Mouse (Mus musculus): Measurements from ENCODE around the gene Agbl1. TPM values are rescaled to one million over a fixed set of nuclear protein-coding genes. Genes with fewer than 3 reads are reported as not detected.

Gene Agbl1
- total RNA-seq, 2 experiments from 2014 or later = 0.27 to 0.46 TPM

- DNase-seq (ENCODE audit: low spot score in 2 of 2) = no peak
- intact Hi-C loops (cut with DNase I) = no loop called here
These were observed 149.8 kb downstream of the Agbl1 start for GRCm38 (mm10) chr7:76379493-76379892.

GRCm38 (mm10) chr7:76381986-76382385, 152.3 kb downstream of the Agbl1 start:
- DNase-seq (ENCODE audit: low spot score in 2 of 2) = no peak
- intact Hi-C loops (cut with DNase I) = no loop called here

GRCm38 (mm10) chr7:76389240-76389639, 159.6 kb downstream of the Agbl1 start:
- no peak for DNase-seq (ENCODE audit: low spot score in 2 of 2)
- intact Hi-C loops (cut with DNase I) = no loop called here

- DNase-seq (ENCODE audit: low spot score in 2 of 2) = no peak
- intact Hi-C loops (cut with DNase I) = loop anchor here (2.0 to 5.0 kb wide), 2 partner anchors 465 to 548 kb away; no protein-coding TSS in a partner anchor
These were observed 162.7 kb downstream of the Agbl1 start for GRCm38 (mm10) chr7:76392296-76392940.

GRCm38 (mm10) chr7:76392941-76393817, 163.5 kb downstream of the Agbl1 start:
- intact Hi-C loops (cut with DNase I) = loop anchor here (2.0 to 5.0 kb wide), 2 partner anchors 466 to 548 kb away; no protein-coding TSS in a partner anchor

GRCm38 (mm10) chr7:76407930-76408557, 178.4 kb downstream of the Agbl1 start:
- DNase-seq (ENCODE audit: low spot score in 2 of 2) = peak in 1 of 2 experiments; percentile 31
- intact Hi-C loops (cut with DNase I) = loop anchor here (5.0 kb wide), 1 partner anchor 529 kb away; no protein-coding TSS in a partner anchor

More at GRCm38 (mm10) chr7:76392941-76393817, 163.5 kb downstream of the Agbl1 start:
- DNase-seq (ENCODE audit: low spot score in 2 of 2) = peak; percentile 86 to 88

- intact Hi-C loops (cut with DNase I) = loop anchor here (5.0 kb wide), 1 partner anchor 528 kb away; no protein-coding TSS in a partner anchor
- no peak for DNase-seq (ENCODE audit: low spot score in 2 of 2)
These were observed 179.3 kb downstream of the Agbl1 start for GRCm38 (mm10) chr7:76409020-76409419.

GRCm38 (mm10) chr7:76410403-76411180, 180.9 kb downstream of the Agbl1 start:
- intact Hi-C loops (cut with DNase I) = no loop called here
- no peak for DNase-seq (ENCODE audit: low spot score in 2 of 2)

- intact Hi-C loops (cut with DNase I) = no loop called here
- no peak for DNase-seq (ENCODE audit: low spot score in 2 of 2)
These were observed 182.4 kb downstream of the Agbl1 start for GRCm38 (mm10) chr7:76411933-76412587.

- intact Hi-C loops (cut with DNase I) = no loop called here
These were observed 186.5 kb downstream of the Agbl1 start for GRCm38 (mm10) chr7:76416084-76416597.

GRCm38 (mm10) chr7:76438581-76438980, 208.9 kb downstream of the Agbl1 start:
- intact Hi-C loops (cut with DNase I) = no loop called here
- no peak for DNase-seq (ENCODE audit: low spot score in 2 of 2)

More at GRCm38 (mm10) chr7:76416084-76416597, 186.5 kb downstream of the Agbl1 start:
- DNase-seq (ENCODE audit: low spot score in 2 of 2) = no peak

- intact Hi-C loops (cut with DNase I) = no loop called here
- no peak for DNase-seq (ENCODE audit: low spot score in 2 of 2)
These were observed 209.3 kb downstream of the Agbl1 start for GRCm38 (mm10) chr7:76438988-76439387.

GRCm38 (mm10) chr7:76462361-76463001, 232.8 kb downstream of the Agbl1 start:
- intact Hi-C loops (cut with DNase I) = no loop called here
- no peak for DNase-seq (ENCODE audit: low spot score in 2 of 2)

GRCm38 (mm10) chr7:76466427-76466826, 236.7 kb downstream of the Agbl1 start:
- DNase-seq (ENCODE audit: low spot score in 2 of 2) = no peak

GRCm38 (mm10) chr7:76474233-76474632, 244.5 kb downstream of the Agbl1 start:
- DNase-seq (ENCODE audit: low spot score in 2 of 2) = no peak
- intact Hi-C loops (cut with DNase I) = no loop called here

More at GRCm38 (mm10) chr7:76466427-76466826, 236.7 kb downstream of the Agbl1 start:
- intact Hi-C loops (cut with DNase I) = no loop called here

- DNase-seq (ENCODE audit: low spot score in 2 of 2) = no peak
- intact Hi-C loops (cut with DNase I) = no loop called here
These were observed 255.9 kb downstream of the Agbl1 start for GRCm38 (mm10) chr7:76485546-76485945.

- intact Hi-C loops (cut with DNase I) = no loop called here
- no peak for DNase-seq (ENCODE audit: low spot score in 2 of 2)
These were observed 257.8 kb downstream of the Agbl1 start for GRCm38 (mm10) chr7:76487519-76487918.

- intact Hi-C loops (cut with DNase I) = no loop called here
- DNase-seq (ENCODE audit: low spot score in 2 of 2) = peak in 1 of 2 experiments; percentile 13
These were observed 294.6 kb downstream of the Agbl1 start for GRCm38 (mm10) chr7:76524291-76524690.

All from left cerebral cortex, postnatal 25 days (tissue).